Mouse (Mus musculus) olfactory bulb, adult 2 months (tissue): ENCODE results near the gene Lbhd2.

Experiments
- CTCF ChIP-seq: fragments of 200-500 bp; IDR thresholded peaks from 2 replicates; pipeline ENCODE4 v1.5.1; 2012; ENCODE audit warnings: low read depth, mild to moderate bottlenecking, low read length, moderate library complexity; ENCODE audit not compliant: insufficient read depth
- POLR2A ChIP-seq: fragments of 200-500 bp; IDR thresholded peaks from 2 replicates; pipeline ENCODE4 v1.6.1; 2012; ENCODE audit warnings: mild to moderate bottlenecking, low read depth, low read length, moderate library complexity; ENCODE audit not compliant: insufficient read depth

DNA sequence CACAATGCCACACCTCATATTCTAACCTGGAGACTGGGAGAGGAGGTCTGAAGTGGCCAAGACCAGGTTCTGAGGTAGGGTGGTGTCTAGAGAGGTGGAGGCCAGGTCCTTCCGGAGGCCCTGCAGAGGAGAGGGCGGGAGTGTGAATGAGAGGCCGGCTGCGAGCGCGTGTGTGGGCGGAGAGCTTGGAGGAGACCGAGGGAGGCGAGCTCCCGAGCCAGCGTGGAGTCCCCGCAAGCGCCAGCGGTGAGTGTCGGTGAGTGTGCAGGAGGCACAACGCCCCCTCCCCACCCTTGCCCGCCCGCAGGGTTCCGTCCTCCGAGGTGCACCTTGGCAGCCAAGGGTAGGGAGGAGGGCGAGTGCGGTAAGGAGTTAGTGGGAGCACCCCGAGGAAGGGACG lies at the start of gene Lbhd2:
- TF ChIP-seq POLR2A (no peak), CTCF (no peak)
